Mouse (Mus musculus) embryonic fibroblast, embryonic 13.5 days (primary cell): ENCODE data around the gene Map2k4.

ENCODE experiments used
- CTCF ChIP-seq: IDR thresholded peaks from 2 replicates; pipeline ENCODE4 v1.5.1; 2011; ENCODE audit warnings: mild to moderate bottlenecking, control low read depth, low read length, moderate library complexity, borderline replicate concordance; ENCODE audit not compliant: insufficient read depth
- POLR2A ChIP-seq: IDR thresholded peaks from 2 replicates; pipeline ENCODE4 v1.6.1; 2011; ENCODE audit warnings: low read depth, mild to moderate bottlenecking, control low read depth, low read length, moderate library complexity

DNA sequence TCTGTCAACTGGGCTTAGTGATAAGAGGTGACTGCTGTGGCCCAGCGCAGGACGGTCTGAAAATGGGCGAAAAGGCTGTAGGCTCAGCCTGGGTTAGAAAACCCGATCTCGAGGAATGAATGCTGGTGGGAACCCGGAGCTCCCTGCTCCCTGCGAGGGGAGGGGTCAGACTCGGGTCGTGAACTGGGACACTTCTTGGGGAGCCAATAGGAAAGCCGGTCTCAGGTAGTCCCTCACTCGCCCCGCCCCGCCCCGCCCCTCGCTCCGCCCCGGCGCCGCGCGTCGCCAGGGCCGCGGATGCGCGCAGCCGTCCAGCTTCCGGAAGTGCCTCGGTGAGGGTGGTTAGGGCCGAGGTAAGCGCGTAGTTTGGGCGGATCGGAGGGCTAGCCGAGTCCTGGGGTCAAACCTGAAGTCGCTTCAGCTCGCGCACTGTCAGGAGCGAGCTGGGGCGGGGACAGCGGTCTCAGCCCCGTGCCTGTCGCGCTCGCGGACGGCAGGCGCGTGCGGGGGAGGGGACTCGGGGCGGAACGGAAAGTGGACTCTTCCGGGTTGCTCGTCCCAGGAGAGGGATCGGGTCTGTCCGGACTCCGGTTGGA is 18.9 kb upstream of the Map2k4 start, which contains the start of gene Zkscan6:
- no peak for TF ChIP-seq CTCF
- TF ChIP-seq POLR2A = peak; percentile 63
